Mouse (Mus musculus) mesoderm, embryonic 11.5 days (tissue): Measurements from ENCODE around the gene D17Wsu92e.
"Not testable (repeated sequence)": the region's sequence is repeated elsewhere in the genome, so short reads cannot be mapped to it uniquely, and the experiment has no call there.

ENCODE experiments used
- DNase-seq: peaks from one replicate; pipeline ENCODE4 v3.0.0-alpha.2; 2012; ENCODE audit warnings: low read depth, low spot score

D17Wsu92e gene

GRCm38 (mm10) chr17:27820568-27821406 is at the start of gene D17Wsu92e:
Gene D17Wsu92e (minus strand): TSS chr17:27820648.
- DNase-seq: peak; percentile 100

- no peak for DNase-seq
These were observed 46.3 kb upstream of the D17Wsu92e start for GRCm38 (mm10) chr17:27866737-27867136.

GRCm38 (mm10) chr17:27865461-27865860 is 45.0 kb upstream of the D17Wsu92e start:
- no peak for DNase-seq

- DNase-seq: no peak
These were observed 38.7 kb upstream of the D17Wsu92e start for GRCm38 (mm10) chr17:27859131-27859530.

GRCm38 (mm10) chr17:27857649-27858475 is 37.4 kb upstream of the D17Wsu92e start:
- DNase-seq: no peak

DNA sequence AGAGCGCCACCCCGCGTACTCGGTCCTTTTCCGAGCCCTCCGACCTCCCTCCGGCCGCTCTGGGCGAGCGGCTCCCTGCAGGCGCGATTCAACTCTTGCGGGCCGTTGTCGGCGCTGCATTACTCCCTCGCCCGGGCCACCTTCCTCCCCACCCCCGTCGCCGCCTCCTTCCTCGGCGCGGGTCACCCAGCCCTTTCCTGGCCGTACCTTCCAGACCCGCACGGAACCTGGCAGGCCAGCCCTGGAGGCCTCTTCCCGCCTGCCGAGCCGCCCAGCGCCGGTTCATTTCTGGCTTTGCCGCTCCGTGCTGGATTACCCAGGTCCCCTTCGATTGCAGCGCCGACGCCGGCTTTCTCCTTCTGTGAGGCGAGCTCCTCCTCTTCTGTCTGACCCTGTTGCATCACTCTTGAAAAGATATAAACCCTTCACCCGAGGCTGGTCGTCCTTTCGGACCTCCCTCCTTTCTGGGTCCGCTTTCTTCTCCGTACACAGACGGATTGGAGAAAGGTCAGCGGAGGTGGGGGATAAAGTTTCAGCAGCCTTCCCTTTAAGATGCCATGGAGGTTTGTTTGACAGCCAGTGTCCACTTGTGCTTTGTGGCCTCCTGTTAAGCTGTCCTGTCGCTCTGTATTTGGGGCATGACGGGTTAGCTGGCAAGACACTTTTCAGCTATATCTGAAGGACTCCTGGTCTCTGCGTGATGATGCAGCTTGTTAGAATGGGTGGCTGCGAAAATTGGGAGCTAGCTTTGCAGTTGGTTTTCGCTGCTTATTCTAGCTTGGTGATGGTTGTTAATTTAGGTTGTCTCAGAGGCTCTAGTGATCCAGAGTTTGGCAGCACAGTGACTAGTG is 36.6 kb upstream of the D17Wsu92e start:
- DNase-seq: peak; percentile 58

- DNase-seq: peak; percentile 86
These were observed 35.9 kb upstream of the D17Wsu92e start, which contains the start of gene Uhrf1bp1 for GRCm38 (mm10) chr17:27856265-27856797. Gene Uhrf1bp1 (plus strand): TSS chr17:27856441.

DNA sequence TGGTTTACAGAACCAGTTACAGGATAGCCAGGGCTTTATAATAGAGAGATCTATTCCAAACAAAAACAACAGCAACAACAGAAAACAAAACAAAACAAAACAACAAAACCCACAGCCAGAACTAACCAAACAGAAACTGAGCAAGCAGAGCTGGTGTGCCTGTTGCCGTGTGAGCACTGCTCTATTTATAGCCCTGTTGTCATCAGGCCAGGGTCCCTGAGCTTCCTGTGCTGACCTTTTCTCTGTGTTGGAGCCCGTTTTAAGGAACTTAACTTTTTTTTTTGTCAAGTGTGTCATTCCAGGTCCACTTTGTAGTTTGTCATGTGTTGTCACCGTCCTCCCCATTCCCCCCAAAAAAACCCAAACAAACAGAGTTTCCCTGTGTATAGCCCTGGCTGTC is 30.6 kb upstream of the D17Wsu92e start:
- no peak for DNase-seq

GRCm38 (mm10) chr17:27848351-27848750 is 27.9 kb upstream of the D17Wsu92e start:
- DNase-seq: no peak

GRCm38 (mm10) chr17:27839469-27840252 is 19.2 kb upstream of the D17Wsu92e start:
- peak; percentile 95 for DNase-seq

DNA sequence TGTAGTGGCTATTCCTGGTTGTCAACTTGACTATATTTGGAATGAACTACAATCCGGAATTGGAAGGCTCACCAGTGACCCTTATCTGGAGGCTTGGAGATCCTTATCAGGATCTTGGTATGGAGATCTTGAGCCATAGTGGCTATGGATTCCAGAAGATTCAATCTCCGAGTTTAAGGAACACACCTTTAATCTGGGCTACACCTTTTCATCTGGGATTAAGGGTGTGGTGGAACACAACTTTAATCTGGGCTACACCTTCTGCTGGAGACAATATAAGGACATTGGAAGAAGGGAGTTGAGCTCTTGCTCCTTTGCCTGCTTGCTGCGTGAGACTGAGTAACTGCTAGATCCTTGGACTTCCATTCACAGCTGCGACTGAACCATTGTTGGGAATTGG is 17.4 kb upstream of the D17Wsu92e start, which contains the start of gene Snrpc:
Gene Snrpc (plus strand): TSS at position 301 of the 400 bp plus-strand sequence.
- DNase-seq: not testable (repeated sequence)

- no peak for DNase-seq
These were observed 10.0 kb upstream of the D17Wsu92e start for GRCm38 (mm10) chr17:27830411-27830810.

DNA sequence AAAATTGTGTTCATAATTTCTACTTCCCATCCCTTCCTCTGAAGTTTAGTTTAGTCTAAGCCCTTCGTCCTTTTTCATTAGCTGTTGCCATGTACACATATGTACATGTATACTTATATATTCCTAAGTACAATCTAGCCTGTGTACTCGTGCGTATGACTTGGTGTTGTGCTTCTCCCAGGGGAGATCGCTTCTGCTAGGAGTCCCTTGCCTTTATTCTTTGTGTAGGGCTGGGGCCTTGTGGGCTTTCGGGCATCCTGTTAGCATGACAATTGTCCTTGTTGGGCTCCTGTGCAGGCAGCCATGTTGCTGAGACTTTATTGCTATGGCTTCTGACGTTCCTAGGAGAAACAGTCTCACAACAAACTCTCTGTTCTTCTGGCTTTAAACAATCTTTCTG is 7.1 kb upstream of the D17Wsu92e start:
- DNase-seq: no peak

DNA sequence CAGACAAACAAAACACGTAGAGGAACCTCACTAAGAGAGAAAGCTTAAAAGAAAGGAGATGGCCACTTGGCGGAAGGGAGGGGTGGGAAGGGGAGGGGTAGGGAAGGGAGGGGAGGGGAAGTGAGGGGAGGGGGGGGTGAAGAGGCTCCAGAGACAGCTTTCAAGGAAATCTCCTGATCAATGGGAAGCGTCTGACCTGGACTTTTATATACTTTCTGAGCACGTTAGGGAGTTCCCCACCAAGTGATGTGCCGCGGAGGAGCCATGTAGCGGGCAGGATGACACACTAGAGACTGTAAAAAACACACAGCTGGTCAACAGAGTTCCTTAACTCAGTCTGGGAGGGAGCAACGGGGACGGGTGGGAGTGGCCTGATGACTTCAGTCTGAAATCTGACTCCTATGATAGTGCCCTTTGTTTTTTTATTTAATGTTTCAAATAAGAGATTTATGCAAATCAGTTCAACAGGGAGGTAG is 6.5 kb upstream of the D17Wsu92e start:
- peak; percentile 63 for DNase-seq

DNA sequence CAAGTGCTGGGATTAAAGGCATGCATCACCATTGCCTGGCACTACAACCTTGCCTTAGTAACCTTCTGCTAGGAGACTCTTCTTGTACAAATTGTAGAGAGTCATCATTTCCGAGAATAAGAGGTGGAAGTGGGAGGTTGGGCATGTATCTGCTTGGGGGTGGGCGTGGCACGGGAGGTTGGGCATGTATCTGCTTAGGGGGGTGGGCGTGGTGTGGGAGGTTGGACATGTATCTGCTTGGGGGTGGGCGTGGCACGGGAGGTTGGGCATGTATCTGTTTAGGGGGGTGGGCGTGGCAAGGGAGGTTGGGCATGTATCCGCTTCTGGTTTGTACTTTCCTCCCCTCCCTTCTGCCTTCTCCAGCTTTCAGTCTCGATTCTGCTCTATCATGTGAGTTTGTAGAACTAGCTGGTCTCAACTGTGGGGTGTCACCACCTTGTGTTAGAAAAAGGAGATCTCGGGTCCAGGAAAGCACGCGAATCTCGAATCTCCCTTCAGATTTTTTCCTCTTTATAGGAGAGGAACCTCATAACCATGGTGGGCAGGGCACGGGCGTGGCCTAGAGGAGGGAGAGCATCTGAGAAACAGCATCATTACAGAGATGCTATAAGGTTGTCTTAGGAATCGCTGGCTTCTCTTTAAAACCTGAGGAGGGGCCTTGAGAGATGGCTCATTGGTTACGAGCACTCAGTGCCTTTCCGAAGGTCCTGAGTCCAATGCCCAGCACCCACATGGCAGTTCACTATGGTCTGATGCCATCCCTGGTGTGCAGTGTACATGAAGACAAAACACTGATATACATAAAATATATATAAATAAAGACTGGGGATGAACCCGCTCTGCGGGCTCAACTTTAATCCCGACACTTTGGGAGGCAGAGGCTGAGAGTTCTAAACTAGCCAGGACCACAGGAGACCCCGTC is 5.8 kb upstream of the D17Wsu92e start:
- DNase-seq: peak; percentile 77

- no peak for DNase-seq
These were observed 5.1 kb upstream of the D17Wsu92e start for GRCm38 (mm10) chr17:27825539-27825938.

- no peak for DNase-seq
These were observed 4.5 kb upstream of the D17Wsu92e start for GRCm38 (mm10) chr17:27824941-27825340.

- no peak for DNase-seq
These were observed 2.9 kb upstream of the D17Wsu92e start for GRCm38 (mm10) chr17:27823142-27823905.
